In genomic region chr16:13902397-13902831, GRCm38 (mm10) we compare ENCODE assay signal across 8 mouse cellular contexts. TPM values are rescaled to one million over a fixed set of nuclear protein-coding genes. Genes with fewer than 3 reads are reported as not detected.
A peak's percentile ranks its signal among the peaks of the same experiment; 100 is the strongest.
DNase-seq lines count a peak whose midpoint lies in the region; ATAC-seq lines count a peak whose summit lies in the region.

No protein-coding gene starts in this region.

- WGBS in embryonic facial prominence, embryonic 12.5 days = under 1% methylated on average over 30 of the region's 30 CpGs
- under 1% methylated on average over 30 of the region's 30 CpGs for WGBS in intestine, embryonic 15.5 days
- WGBS in midbrain, embryonic 16.5 days = under 1% methylated on average over 30 of the region's 30 CpGs

- no peak; the same call in none of the 2 replicates for ATAC-seq in embryonic facial prominence, embryonic 12.5 days (ENCODE audit: insufficient number of reproducible peaks, insufficient read depth, low FRiP score, low TSS enrichment)
- ATAC-seq in intestine, embryonic 15.5 days = peak; percentile 1
- no peak for ATAC-seq in midbrain, embryonic 16.5 days

- H3K4me3 ChIP-seq in embryonic facial prominence, embryonic 12.5 days = peak overlapping the region; percentile 86
- H3K4me3 ChIP-seq in intestine, embryonic 15.5 days (replicated peaks) = peak overlapping the region; percentile 95
- peak overlapping the region; percentile 96 for H3K4me3 ChIP-seq in midbrain, embryonic 16.5 days (ENCODE audit: low read depth, low read length)

- H3K4me2 ChIP-seq in embryonic facial prominence, embryonic 12.5 days (replicated peaks) = peak overlapping the region; percentile 76
- peak overlapping the region; percentile 68 for H3K4me2 ChIP-seq in intestine, embryonic 15.5 days (replicated peaks)
- H3K4me2 ChIP-seq in midbrain, embryonic 16.5 days (ENCODE audit: low read length) = peak overlapping the region; percentile 64

- peak overlapping the region; percentile 90 for H3K9ac ChIP-seq in embryonic facial prominence, embryonic 12.5 days
- peak overlapping the region; percentile 97 for H3K9ac ChIP-seq in intestine, embryonic 15.5 days
- peak overlapping the region; percentile 94 for H3K9ac ChIP-seq in midbrain, embryonic 16.5 days (ENCODE audit: low read depth, low read length)

- no peaks in the 10 kb centered on the region for H3K27me3 ChIP-seq in embryonic facial prominence, embryonic 12.5 days
- no peaks in the 10 kb centered on the region for H3K27me3 ChIP-seq in intestine, embryonic 15.5 days (replicated peaks)
- no peaks in the 10 kb centered on the region for H3K27me3 ChIP-seq in midbrain, embryonic 16.5 days (ENCODE audit: control insufficient read depth, insufficient read depth, low read depth, low read length)

- H3K27ac ChIP-seq in embryonic facial prominence, embryonic 12.5 days = peak overlapping the region; percentile 81
- peak overlapping the region; percentile 84 for H3K27ac ChIP-seq in intestine, embryonic 15.5 days
- peak overlapping the region; percentile 88 for H3K27ac ChIP-seq in midbrain, embryonic 16.5 days (ENCODE audit: low read length)

- peaks cover 9% of the 10 kb centered on the region for H3K4me1 ChIP-seq in embryonic facial prominence, embryonic 12.5 days
- 0 out of 2 replicates have a peak, but pooled peaks cover 8% of the 10 kb centered on the region for H3K4me1 ChIP-seq in intestine, embryonic 15.5 days (replicated peaks)
- peaks cover 13% of the 10 kb centered on the region for H3K4me1 ChIP-seq in midbrain, embryonic 16.5 days (ENCODE audit: control insufficient read depth, insufficient read depth, low read length)

- no peaks in the 10 kb centered on the region for H3K9me3 ChIP-seq in embryonic facial prominence, embryonic 12.5 days
- no peaks in the 10 kb centered on the region for H3K9me3 ChIP-seq in intestine, embryonic 15.5 days
- H3K9me3 ChIP-seq in midbrain, embryonic 16.5 days (replicated peaks; ENCODE audit: control insufficient read depth, low read length, poor library complexity, severe bottlenecking) = no peaks in the 10 kb centered on the region

- intact Hi-C loops in left cerebral cortex, postnatal 10 days (cut with DNase I) = loop anchor here (5.0 kb wide), 1 partner anchor 210 kb away; no protein-coding TSS in a partner anchor

- no peaks in the 10 kb centered on the region for H3K36me3 ChIP-seq in embryonic facial prominence, embryonic 12.5 days
- peaks cover 3% of the 10 kb centered on the region; the same call in 1 of the 2 replicates for H3K36me3 ChIP-seq in intestine, embryonic 15.5 days
- no peaks in the 10 kb centered on the region for H3K36me3 ChIP-seq in midbrain, embryonic 16.5 days (ENCODE audit: control insufficient read depth, insufficient read depth, low read length)

- peak; percentile 40 for DNase-seq in embryo, embryonic 10 days (ENCODE audit: low spot score)
- no peak for DNase-seq in embryo, embryonic 9.5 days (ENCODE audit: extremely low spot score)
- peak; percentile 62 for DNase-seq in 416B (ENCODE audit: low read depth)
- no peak for DNase-seq in left cerebral cortex, postnatal 10 days (ENCODE audit: extremely low spot score in 1 of 2, low spot score in 2 of 2)
- no peak for DNase-seq in spleen, postnatal 10 days (ENCODE audit: low spot score in 2 of 2)

RNA-seq across cellular contexts. Expression of gene Pdxdc1, which starts 0.5 kb away (rescaled TPM):
- 96.6 and 103 TPM in 2 replicates for polyA plus RNA-seq in embryonic facial prominence, embryonic 12.5 days (2016; fragmentation: Nextera tagmentation; extraction: Ambion mirVana)
- polyA plus RNA-seq in intestine, embryonic 15.5 days (2015; fragmentation: Nextera tagmentation; extraction: Ambion mirVana) = 93.2 and 100.0 TPM in 2 replicates
- 74.4 and 76.4 TPM in 2 replicates for polyA plus RNA-seq in midbrain, embryonic 16.5 days (2015; fragmentation: Nextera tagmentation; extraction: Ambion mirVana)
- 10 to 100 TPM; 73.0 to 73.4 TPM for total RNA-seq in left cerebral cortex, postnatal 10 days (2021)

RNA-seq across cellular contexts. Expression of gene Mpv17l, which starts 0.5 kb away (rescaled TPM):
- polyA plus RNA-seq in embryonic facial prominence, embryonic 12.5 days (2016; fragmentation: Nextera tagmentation; extraction: Ambion mirVana) = 3.7 and 4.1 TPM in 2 replicates
- polyA plus RNA-seq in intestine, embryonic 15.5 days (2015; fragmentation: Nextera tagmentation; extraction: Ambion mirVana) = 10.8 and 17.0 TPM in 2 replicates
- polyA plus RNA-seq in midbrain, embryonic 16.5 days (2015; fragmentation: Nextera tagmentation; extraction: Ambion mirVana) = 32.3 and 41.5 TPM in 2 replicates
- total RNA-seq in left cerebral cortex, postnatal 10 days (2021) = 10 to 100 TPM; 71.9 to 75.9 TPM

Comparison
In these comparisons a context has a peak if more than half of its experiments do, and no peak if none do; other contexts are left out.
1. DNase-seq: peak in embryo, embryonic 10 days (single experiment) and 416B (single experiment); none in embryo, embryonic 9.5 days (single experiment), left cerebral cortex, postnatal 10 days (0 of 2) and spleen, postnatal 10 days (0 of 2).
2. Peak in every context shown above with its lines, with median percentiles within 50 percentile points of each other: H3K27ac ChIP-seq, H3K4me2 ChIP-seq, H3K4me3 ChIP-seq and H3K9ac ChIP-seq.